Mouse (Mus musculus) liver, embryonic 14.5 days (tissue): Measurements from ENCODE around the gene Cdk12.

Experiments used
- CTCF ChIP-seq: IDR thresholded peaks from 2 replicates; pipeline ENCODE4 v1.5.1; 2016; ENCODE audit warnings: antibody characterized with exemption, low read depth, control low read depth
- EP300 ChIP-seq: IDR thresholded peaks from 2 replicates; pipeline ENCODE4 v1.6.1; 2016; ENCODE audit warnings: antibody characterized with exemption, low read depth

GRCm38 (mm10) chr11:98325191-98325820, 122.4 kb downstream of the Cdk12 start:
- no peak for TF ChIP-seq CTCF
- no peak for TF ChIP-seq EP300
